Mouse (Mus musculus) intestine, embryonic 16.5 days (tissue): ENCODE data around the gene Tnrc6c. TPM values are rescaled to one million over a fixed set of nuclear protein-coding genes. Genes with fewer than 3 reads are reported as not detected.

Experiments used
- ATAC-seq: fragments of 200-750 bp; cut with Nextera tagmentation; 2 replicates; pipeline ENCODE4 v1.8.0; 2017; ENCODE audit warnings: moderate TSS enrichment, moderate library complexity
- H3K27ac ChIP-seq: fragments of 300-500 bp; sonication (generic); 2 replicates; pipeline ENCODE4 v1.5.1; 2014; ENCODE audit warnings: mild to moderate bottlenecking, low read length
- H3K27me3 ChIP-seq: fragments of 300-500 bp; sonication (generic); replicated peaks from 2 replicates; pipeline ENCODE4 v1.6.1; 2014; ENCODE audit warnings: low read length, control low read depth, mixed read lengths; ENCODE audit not compliant: control insufficient read depth, insufficient read depth
- H3K36me3 ChIP-seq: fragments of 300-500 bp; sonication (generic); 2 replicates; pipeline ENCODE4 v1.6.1; 2014; ENCODE audit warnings: low read length, control low read depth; ENCODE audit not compliant: control insufficient read depth, insufficient read depth
- H3K4me1 ChIP-seq: fragments of 300-500 bp; sonication (generic); 2 replicates; pipeline ENCODE4 v1.6.1; 2014; ENCODE audit warnings: low read length, control low read depth, mixed read lengths; ENCODE audit not compliant: control insufficient read depth, insufficient read depth
- H3K4me2 ChIP-seq: fragments of 300-500 bp; sonication (generic); 2 replicates; pipeline ENCODE4 v1.6.1; 2014; ENCODE audit warnings: low read depth, low read length, control low read depth
- H3K4me3 ChIP-seq: fragments of 300-500 bp; sonication (generic); 2 replicates; pipeline ENCODE4 v1.5.1; 2014; ENCODE audit warnings: mild to moderate bottlenecking, low read length
- H3K9ac ChIP-seq: fragments of 300-500 bp; sonication (generic); 2 replicates; pipeline ENCODE4 v1.6.1; 2014; ENCODE audit warnings: low read depth, low read length
- H3K9me3 ChIP-seq: fragments of 300-500 bp; sonication (generic); 2 replicates; pipeline ENCODE4 v1.6.1; 2016; ENCODE audit warnings: low read length, control low read depth; ENCODE audit not compliant: control insufficient read depth
- WGBS: fragments of 180-500 bp; shearing (Covaris S2); extraction: QIAGEN DNeasy Blood & Tissue Kit; methylation state at CpG from one replicate; pipeline ENCODE4 v1.1.7; 2014; 5-methylcytosine and 5-hydroxymethylcytosine counted together
- polyA plus RNA-seq: library from polyadenylated mRNA; unstranded; fragments of >200 nt; fragmentation: Nextera tagmentation; extraction: Ambion mirVana; gene quantifications from 2 replicates; pipeline ENCODE4 v1.2.1, GENCODE M21; 2015

Gene Tnrc6c
- polyA plus RNA-seq, 1 experiment from 2014 or later, result 6.6 TPM

DNA sequence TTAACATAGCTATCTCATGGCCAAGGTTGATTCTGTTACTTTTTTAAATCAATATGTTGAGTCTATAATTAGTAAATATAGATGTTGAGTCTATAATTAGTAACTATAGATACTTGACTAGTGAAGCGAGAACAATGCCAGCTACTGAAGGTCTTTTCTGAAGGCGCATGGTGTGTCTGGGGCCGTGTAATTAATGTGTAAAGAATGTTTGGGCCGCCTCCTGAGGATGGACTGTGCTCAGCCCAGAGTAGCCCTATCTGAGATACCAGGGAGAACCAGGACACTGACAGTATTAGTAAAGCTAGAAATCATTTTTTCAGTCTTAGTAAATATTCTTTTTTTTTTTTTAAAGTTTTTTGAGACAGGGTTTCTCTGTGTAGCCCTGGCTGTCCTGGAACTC lies 46.8 kb downstream of the Tnrc6c start:
- ATAC-seq, result no peak
- Histone ChIP-seq H3K4me1 (no peaks in the 10 kb centered on the region), H3K27me3 (no peaks in the 10 kb centered on the region), H3K27ac (no peak overlapping the region), H3K4me2 (no peak overlapping the region), H3K9ac (no peak overlapping the region), H3K9me3 (no peaks in the 10 kb centered on the region), H3K36me3 (0 out of 2 replicates have a peak, but pooled peaks cover 5% of the 10 kb centered on the region), H3K4me3 (no peak overlapping the region)
- 72% methylated on average over 4 of the region's 4 CpGs for WGBS

DNA sequence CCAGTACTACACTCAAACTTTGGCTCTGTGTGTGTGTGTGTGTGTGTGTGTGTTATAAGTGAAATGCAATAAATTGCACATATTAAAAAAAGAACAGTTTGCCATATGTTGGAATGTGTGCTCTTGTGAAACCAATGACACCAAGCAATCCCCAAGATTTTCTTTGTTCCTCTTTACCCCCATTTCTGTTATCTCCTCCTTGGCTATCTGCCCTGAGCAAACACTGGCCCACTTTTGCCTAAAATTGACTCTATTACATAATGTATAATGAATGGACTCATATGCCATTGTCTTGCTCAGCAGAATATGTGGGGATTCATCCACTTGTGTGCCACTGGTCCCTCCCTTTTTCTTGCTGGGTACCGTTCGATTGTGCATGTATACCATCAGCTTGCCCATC lies 52.2 kb downstream of the Tnrc6c start:
- Histone ChIP-seq H3K9me3 (no peaks in the 10 kb centered on the region), H3K36me3 (0 out of 2 replicates have a peak, but pooled peaks cover 5% of the 10 kb centered on the region), H3K4me3 (no peak overlapping the region), H3K4me1 (no peaks in the 10 kb centered on the region), H3K27ac (no peak overlapping the region), H3K9ac (no peak overlapping the region), H3K27me3 (no peaks in the 10 kb centered on the region), H3K4me2 (no peak overlapping the region)
- ATAC-seq, result no peak
- 94% methylated on average over 2 of the region's 2 CpGs for WGBS

DNA sequence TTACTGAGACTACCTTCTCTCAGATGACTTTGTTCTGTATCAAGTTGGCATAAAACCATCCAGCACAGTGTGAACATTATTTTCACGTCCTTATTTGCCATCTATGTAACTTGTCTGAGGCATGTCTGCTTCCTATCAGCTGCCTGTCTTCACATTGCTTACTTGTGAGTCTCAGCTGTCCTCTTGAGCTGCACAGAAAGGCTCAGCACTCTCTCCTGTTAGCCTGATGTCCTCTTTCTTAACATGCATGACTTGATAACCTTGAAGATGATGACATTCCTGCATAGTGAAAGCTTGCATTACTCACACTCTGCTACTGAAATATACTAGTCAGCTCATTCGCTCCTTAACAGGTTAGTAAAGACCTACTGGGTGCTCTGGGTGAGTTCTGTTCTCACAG lies 53.1 kb downstream of the Tnrc6c start:
- 0 out of 2 replicates have a peak, but pooled peaks cover 5% of the 10 kb centered on the region for H3K36me3 ChIP-seq
- H3K4me3 ChIP-seq, result no peak overlapping the region
- no peaks in the 10 kb centered on the region for H3K4me1 ChIP-seq
- ATAC-seq, result no peak
- no peak overlapping the region for H3K4me2 ChIP-seq
- H3K9me3 ChIP-seq, result no peaks in the 10 kb centered on the region
- H3K27me3 ChIP-seq, result no peaks in the 10 kb centered on the region
- H3K27ac ChIP-seq, result no peak overlapping the region
- no peak overlapping the region for H3K9ac ChIP-seq
- 69% methylated on average over 2 of the region's 2 CpGs for WGBS

DNA sequence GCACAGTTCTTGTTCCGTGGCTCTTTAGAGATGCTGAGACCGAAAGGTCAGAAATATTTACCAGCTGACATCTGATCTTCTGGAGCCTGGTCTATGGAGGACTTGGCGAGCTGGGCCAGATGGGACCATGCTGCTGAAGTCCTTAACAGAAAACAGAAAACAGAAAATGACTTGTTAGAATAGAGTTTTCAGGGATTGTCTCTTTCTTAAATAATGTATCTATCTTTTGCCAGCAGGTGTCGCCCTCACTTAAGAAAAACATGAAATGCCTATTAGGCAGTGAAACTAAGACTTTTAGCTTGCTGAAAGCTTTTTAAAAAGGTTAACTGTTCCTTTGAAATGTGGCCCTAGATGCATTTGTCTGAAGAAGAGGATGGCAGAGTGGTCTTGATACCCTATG lies 55.2 kb downstream of the Tnrc6c start:
- 49% methylated on average over 4 of the region's 4 CpGs for WGBS
- ATAC-seq, result no peak

DNA sequence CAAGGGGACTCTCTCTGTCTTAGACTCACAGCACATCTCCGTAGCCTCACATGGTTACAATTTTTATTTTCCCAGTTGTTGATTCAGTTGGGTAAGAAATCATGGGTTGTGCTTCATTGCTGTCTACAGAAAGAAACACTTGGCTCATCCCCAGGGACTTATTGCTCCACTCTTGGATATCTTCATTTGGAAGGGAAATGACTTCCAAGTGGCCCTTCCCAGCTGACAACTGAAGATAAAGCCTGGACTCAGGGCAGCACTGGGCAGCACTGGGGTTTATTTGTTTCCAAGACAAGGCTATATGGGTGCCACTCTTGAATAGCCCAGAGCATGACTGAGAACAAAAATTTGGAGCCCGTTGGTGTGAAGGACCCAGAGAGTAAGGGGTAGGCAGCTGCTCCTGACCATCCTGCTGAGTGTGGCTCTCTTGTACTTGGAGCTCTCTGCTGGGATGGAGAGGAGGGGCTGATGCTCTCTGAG lies 56.8 kb downstream of the Tnrc6c start:
- H3K4me2 ChIP-seq, result no peak overlapping the region
- H3K9ac ChIP-seq, result no peak overlapping the region
- H3K4me3 ChIP-seq, result no peak overlapping the region
- peaks cover 12% of the 10 kb centered on the region for H3K36me3 ChIP-seq
- H3K4me1 ChIP-seq, result no peaks in the 10 kb centered on the region
- WGBS, result 87% methylated on average over 2 of the region's 2 CpGs
- no peak for ATAC-seq
- no peaks in the 10 kb centered on the region for H3K9me3 ChIP-seq
- H3K27me3 ChIP-seq, result no peaks in the 10 kb centered on the region
- H3K27ac ChIP-seq, result no peak overlapping the region

More for the DNA sequence above, 55.2 kb downstream of the Tnrc6c start:
- Histone ChIP-seq H3K9me3 (no peaks in the 10 kb centered on the region), H3K9ac (no peak overlapping the region), H3K27me3 (no peaks in the 10 kb centered on the region), H3K27ac (no peak overlapping the region), H3K36me3 (peaks cover 6% of the 10 kb centered on the region), H3K4me3 (no peak overlapping the region), H3K4me2 (no peak overlapping the region), H3K4me1 (no peaks in the 10 kb centered on the region)

DNA sequence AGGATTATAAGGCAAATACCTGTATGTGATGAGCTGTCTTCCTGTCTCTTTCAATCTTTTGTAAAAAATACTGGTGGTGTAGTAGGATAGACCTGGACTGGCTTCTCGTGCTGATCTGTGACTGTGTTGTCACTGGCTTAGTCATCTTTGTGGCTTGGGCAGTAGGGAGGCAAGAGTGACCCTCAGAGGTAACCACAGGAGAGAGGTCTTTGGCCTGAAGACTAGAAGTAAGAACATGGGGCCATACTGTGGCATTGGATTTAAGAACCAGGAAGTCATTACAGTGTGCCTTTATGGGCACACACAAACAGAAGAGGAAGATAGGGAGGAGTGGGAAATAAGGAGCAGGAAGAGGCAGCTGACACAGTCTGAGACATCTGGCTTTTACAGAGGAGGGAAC lies 58.0 kb downstream of the Tnrc6c start:
- H3K4me2 ChIP-seq, result no peak overlapping the region
- H3K9ac ChIP-seq, result no peak overlapping the region
- H3K27ac ChIP-seq, result no peak overlapping the region
- no peaks in the 10 kb centered on the region for H3K27me3 ChIP-seq
- no peaks in the 10 kb centered on the region for H3K4me1 ChIP-seq
- ATAC-seq, result no peak
- WGBS, result 85% methylated on average over 1 of the region's 1 CpGs
- H3K4me3 ChIP-seq, result no peak overlapping the region
- no peaks in the 10 kb centered on the region for H3K9me3 ChIP-seq
- peaks cover 17% of the 10 kb centered on the region for H3K36me3 ChIP-seq

DNA sequence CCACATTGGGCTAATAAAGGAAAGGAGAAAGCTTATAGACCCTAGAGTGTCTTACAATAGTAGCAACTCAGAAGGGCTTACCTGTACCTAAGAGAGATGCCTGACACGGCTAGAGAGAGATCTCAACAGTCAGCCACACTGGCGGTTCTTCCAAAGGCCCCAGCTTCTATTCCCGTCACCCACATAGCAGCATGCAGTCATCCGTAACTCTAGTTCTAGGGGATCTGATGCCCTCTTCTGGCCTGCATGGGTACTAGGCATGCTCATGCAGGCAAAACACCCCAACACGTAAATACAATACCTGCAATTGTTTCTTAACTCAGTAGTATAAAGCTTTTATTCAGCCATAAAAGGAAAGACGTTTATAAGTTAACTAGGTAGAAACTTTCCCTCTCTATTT lies 59.3 kb downstream of the Tnrc6c start:
- Histone ChIP-seq H3K4me2 (no peak overlapping the region), H3K4me3 (no peak overlapping the region), H3K4me1 (no peaks in the 10 kb centered on the region), H3K36me3 (peaks cover 21% of the 10 kb centered on the region), H3K9ac (no peak overlapping the region), H3K9me3 (no peaks in the 10 kb centered on the region), H3K27me3 (no peaks in the 10 kb centered on the region), H3K27ac (no peak overlapping the region)
- ATAC-seq, result no peak
- WGBS, result 94% methylated on average over 6 of the region's 6 CpGs

DNA sequence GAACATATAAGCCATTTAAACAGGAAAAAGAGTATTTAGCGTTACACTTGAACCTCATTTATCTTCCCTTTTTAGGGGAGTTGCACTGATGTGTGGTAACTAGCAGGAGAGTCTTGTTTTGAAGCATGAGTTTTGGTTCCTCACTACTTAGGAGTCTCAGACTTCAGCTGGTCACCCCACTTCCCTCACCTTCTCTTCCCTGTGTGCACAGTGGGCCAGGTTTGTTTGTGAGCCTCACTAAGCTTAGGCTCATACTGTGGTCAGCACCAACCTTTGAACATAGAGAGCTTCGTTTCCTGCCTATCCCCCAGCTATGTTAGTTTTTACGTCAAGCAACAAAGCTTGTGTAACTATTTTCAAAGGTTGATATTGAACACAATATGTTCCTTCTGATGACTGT lies 64.7 kb downstream of the Tnrc6c start:
- H3K27me3 ChIP-seq, result no peaks in the 10 kb centered on the region
- no peak overlapping the region for H3K27ac ChIP-seq
- H3K4me1 ChIP-seq, result no peaks in the 10 kb centered on the region
- H3K36me3 ChIP-seq, result peaks cover 26% of the 10 kb centered on the region
- ATAC-seq, result no peak
- H3K9ac ChIP-seq, result no peak overlapping the region
- no peak overlapping the region for H3K4me3 ChIP-seq
- no peak overlapping the region for H3K4me2 ChIP-seq
- 86% methylated on average over 3 of the region's 3 CpGs for WGBS
- H3K9me3 ChIP-seq, result no peaks in the 10 kb centered on the region

DNA sequence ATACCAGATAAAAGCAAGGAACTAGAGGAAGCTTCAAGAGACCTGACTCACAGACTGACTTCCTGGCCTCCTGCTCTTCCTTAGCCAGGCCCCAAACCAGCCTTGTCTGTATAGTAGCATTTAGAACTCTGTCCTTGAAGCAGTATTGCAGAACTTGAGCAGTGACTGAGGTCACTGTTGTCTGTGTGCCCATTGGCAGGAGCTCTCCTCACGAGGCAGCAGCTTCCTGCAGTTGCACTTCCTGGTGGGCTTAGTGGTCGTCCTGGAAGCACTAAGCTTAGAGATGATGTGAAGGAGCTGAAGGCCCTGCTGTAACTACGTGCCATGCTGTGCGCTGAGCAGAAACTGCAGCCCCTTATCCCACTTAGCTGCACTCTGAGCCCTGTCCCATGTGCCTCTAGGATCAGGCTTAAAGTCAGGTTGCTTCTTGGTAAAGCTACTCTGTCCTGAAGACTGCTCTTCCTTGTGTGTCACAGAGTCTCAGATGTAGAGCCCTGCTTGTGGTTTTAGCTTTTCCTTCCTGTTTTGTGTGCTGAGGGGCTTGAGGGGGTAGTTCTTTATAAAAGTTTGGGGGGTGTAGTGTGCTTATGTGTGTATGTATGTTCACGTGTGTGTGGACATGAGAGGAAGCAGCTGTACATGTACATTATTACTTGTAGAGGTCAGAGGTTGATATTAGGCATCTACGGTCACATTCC lies 70.7 kb downstream of the Tnrc6c start:
- Histone ChIP-seq H3K4me3 (no peak overlapping the region), H3K4me1 (no peaks in the 10 kb centered on the region), H3K9ac (no peak overlapping the region), H3K4me2 (no peak overlapping the region), H3K36me3 (peaks cover 8% of the 10 kb centered on the region; the same call in 1 of the 2 replicates), H3K27ac (no peak overlapping the region), H3K9me3 (no peaks in the 10 kb centered on the region), H3K27me3 (no peaks in the 10 kb centered on the region)
- WGBS, result 78% methylated on average over 6 of the region's 6 CpGs
- no peak for ATAC-seq

DNA sequence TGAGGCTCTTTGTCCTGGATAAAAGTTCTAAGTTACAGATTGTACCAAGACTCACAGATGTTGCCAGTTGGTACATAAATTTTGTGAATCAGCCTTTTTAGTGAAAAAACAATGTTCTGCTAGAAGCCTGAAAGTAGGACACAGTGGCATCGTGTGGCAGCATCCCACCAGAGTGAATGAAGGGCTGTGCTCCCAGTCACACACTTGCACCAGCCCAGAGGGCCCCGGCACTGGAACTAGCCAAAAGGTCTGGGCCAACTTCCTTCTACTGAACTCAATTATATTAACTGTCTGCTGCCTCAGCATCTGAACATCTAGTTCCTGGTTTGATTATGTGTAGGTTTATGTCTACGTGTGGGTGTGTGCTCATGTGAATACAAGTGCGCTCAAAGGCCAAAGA lies 72.9 kb downstream of the Tnrc6c start:
- 90% methylated on average over 4 of the region's 4 CpGs for WGBS

More for the DNA sequence above, 72.9 kb downstream of the Tnrc6c start:
- no peak for ATAC-seq
- H3K9me3 ChIP-seq, result no peaks in the 10 kb centered on the region
- no peaks in the 10 kb centered on the region for H3K27me3 ChIP-seq
- H3K4me2 ChIP-seq, result no peak overlapping the region
- no peak overlapping the region for H3K9ac ChIP-seq
- no peak overlapping the region for H3K4me3 ChIP-seq
- H3K4me1 ChIP-seq, result no peaks in the 10 kb centered on the region
- no peak overlapping the region for H3K27ac ChIP-seq
- 0 out of 2 replicates have a peak, but pooled peaks cover 2% of the 10 kb centered on the region for H3K36me3 ChIP-seq
